Mouse (Mus musculus): ENCODE data around the gene Tnni3.
A peak's percentile ranks its signal among the peaks of the same experiment; 100 is the strongest.

The Tnni3 gene

DNA sequence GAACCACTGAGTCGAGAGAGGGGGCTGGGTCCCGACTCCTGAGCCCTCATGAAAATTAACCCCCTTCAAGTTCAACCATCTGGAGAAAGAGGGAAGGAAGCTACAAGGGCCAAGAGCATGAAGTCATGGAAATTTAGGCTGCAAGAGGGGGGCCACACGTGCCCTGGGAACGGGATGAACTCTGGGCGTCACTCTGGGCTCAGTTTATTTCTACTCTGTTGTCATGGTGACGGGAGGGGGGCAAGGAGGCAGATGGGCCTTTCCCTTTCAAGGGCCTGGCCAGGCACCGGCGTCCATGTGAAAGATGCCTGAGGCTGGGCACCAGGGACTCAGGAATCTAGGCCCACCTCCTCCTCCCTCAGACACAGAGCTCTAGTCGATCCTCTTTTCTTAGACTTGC lies 25.8 kb downstream of the Tnni3 start:
- no peak for DNase-seq (ENCODE audit: low spot score)

DNA sequence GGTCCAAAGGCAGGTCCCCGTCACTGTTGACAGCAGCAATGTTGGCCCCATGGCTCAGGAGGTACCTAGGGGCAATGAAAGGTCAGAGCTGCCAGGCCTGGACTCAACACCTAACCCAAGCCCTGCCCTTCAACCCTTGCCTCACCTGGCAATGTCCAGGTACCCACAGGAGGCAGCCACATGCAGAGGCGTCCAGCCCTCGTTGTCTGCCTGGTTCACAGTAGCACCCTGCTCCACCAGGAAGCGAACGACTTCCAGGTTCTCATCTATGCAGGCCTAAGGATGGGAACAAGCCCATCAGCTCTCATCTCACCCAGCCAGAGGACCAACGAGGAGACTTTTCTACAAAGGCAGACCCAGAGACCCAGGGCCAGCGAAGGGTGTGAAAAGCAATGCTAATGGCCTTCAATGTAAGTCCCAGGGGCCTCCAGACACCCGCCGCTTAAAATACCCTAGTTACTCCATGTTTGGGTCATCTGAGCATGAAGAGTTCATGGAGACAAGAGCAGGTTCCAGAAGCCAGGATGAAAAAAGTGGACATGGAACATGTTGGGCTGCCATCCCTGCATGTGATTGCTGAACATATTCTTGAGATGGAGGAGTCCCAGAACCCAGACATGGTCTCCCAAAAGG lies 26.6 kb downstream of the Tnni3 start:
- DNase-seq (ENCODE audit: low spot score), result no peak

DNA sequence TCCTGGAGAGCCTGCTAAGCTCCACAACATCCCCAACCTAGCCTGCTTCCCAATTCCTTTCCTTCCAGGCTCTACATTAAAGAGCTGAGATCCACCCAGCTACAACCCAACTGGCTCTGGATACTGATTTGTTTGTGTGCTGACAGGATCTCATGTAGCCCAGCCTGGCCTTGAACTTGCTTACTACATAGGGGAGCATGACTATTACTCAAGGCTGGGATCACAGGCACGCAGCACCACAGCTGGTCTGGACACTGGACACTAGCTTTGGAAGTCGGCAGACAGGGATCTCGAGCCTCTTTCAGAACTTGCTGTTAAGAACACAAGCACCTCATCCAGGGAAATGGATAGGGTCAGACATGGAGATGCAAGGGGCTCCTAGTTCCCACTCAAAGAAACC lies 27.6 kb downstream of the Tnni3 start:
- DNase-seq (ENCODE audit: low spot score), result no peak

DNA sequence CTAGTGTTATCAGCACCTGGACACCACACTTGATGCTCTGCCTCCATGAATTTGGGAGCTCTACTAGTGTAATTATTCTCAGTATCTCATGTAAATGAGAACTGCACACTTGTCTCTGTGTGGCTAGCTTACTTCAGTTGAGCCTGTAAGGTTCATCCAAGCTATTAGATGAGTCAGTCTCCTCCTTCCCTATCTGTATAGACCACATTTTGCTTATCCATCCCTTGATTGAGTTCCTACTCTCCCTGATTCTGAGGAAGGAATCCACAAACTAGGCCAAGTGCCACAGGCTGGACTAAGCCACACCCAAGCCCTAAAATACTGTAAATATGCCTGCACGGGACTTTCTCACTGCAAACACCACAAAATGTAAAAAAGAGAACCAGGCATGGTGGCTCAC lies 30.0 kb downstream of the Tnni3 start:
- no peak for DNase-seq (ENCODE audit: low spot score)

DNA sequence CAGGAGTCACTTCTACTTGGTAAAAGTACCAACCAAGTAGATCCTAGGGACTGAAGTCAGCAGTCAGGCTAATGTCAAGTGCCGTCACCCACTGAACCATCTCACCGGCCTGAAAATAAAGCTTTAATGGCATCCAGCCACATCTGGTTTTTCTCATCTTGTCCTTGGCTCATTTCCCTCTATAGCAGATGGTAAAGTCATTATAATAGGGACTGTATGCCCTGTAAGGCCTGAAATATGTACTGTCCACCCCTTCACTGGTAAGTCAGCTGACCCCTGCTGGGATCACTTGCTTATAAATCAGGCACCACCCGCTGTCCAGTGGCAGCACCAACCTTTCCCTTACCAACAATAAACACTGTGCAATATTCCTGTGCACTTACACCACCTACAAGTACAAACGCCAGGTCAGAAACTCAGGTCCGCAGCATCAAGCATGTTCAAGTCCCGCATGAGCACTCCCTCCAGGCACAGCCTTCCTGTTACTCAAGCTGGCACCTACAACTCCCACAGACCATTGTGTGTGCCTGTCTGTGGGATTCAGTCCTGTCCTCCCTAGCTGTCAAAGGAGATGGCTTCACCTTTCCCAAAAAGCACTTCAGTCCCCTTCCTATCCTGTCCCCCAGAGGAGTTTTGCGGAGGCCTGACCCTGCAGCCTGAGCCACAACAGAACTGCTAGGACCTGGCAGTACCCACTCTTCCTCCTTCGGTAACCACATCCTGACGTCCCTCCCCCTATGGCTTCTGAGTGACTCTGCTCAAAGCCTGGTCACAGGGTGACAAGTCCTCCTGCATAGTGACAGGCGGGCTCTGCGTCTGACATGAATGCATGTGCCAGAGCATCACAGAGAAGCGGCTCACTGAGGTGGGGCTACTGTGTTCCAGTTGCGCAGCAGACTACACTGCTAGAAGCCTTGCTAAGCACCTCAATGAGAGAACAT lies 31.5 kb downstream of the Tnni3 start:
- no peak for DNase-seq (ENCODE audit: low spot score)

DNA sequence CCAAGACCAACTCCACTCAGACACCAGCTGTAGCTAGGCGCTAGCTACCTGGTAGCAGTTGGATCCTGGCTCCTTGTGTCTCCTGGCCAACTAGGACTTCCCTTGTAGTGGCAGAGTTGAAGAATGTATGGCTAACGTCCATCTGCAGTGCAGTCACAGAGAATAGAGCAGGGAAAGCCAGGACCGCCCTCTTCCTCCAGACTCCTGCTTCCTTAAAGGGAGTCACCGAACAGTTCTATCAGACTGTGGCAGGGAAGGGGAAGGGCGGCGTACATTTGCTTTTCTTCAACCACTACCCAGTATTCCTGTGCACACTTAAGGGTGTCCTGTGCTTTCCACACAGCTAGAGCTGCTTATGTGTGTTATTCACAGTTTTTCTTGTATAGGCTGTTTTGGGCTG lies 32.7 kb downstream of the Tnni3 start:
- no peak for DNase-seq (ENCODE audit: low spot score)

DNA sequence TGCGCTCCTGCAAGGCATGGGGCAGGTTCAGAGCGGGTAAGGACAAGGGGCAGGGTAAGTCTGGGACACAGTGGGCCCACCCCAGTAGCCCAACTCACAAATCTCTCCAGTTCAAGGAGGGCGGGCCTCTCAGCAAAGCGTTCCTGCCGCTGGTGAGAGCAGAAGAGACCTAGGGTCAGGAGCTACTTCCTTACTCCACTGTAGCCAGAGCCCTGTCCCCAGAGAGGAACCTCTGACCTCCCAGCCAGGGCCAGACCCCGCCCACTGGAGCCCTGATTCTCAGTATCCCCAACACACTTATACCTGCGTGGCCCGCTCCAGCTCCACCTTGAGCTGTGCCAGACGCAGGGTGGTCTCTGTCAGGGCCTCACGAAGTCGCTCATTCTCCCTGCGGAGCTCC lies 41.7 kb downstream of the Tnni3 start:
- DNase-seq (ENCODE audit: low spot score), result no peak

DNA sequence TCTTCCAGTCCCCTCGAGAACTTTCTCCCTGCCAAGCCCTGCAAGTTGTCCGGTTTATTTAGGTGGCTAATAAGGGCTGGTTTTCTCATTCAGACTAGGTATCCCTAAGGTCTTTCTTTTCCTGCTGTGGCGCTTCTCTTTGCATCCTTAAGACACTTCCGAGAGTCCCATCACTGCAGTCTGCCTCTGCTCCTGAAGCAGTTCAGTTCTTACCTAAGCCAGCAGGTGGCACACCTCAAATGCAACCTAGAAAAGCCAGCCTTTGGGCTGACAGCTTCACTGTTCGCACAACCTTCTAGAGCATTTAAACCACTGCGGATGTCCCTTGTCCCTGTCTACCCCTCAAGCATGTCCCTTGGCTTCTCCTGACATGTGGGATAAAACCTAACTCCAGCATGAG lies 44.4 kb downstream of the Tnni3 start:
- DNase-seq (ENCODE audit: low spot score), result no peak

DNA sequence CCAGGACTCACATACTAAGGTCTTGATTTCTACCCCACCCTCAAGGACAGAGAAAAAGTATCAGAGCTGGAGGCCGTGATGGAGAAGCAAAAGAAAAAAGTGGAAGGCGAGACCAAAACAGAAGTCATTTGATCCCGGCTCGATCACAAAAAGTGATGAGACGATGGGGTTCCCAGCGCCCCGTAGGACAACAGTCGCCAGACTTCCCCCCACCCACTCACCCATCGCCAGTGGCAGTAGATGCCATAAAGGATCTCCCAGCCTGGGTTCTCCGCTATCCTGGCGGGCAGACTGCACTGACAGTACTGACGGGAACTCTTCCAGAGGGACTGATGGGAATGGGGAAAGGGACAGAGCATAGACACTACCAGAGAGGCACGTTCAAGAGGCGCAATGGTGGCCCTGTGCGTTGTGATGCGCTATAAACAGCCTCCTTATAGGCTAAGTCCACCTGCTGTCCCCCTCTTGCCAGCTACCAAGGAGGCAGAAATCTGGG lies 45.2 kb downstream of the Tnni3 start:
- no peak for DNase-seq (ENCODE audit: low spot score)

DNA sequence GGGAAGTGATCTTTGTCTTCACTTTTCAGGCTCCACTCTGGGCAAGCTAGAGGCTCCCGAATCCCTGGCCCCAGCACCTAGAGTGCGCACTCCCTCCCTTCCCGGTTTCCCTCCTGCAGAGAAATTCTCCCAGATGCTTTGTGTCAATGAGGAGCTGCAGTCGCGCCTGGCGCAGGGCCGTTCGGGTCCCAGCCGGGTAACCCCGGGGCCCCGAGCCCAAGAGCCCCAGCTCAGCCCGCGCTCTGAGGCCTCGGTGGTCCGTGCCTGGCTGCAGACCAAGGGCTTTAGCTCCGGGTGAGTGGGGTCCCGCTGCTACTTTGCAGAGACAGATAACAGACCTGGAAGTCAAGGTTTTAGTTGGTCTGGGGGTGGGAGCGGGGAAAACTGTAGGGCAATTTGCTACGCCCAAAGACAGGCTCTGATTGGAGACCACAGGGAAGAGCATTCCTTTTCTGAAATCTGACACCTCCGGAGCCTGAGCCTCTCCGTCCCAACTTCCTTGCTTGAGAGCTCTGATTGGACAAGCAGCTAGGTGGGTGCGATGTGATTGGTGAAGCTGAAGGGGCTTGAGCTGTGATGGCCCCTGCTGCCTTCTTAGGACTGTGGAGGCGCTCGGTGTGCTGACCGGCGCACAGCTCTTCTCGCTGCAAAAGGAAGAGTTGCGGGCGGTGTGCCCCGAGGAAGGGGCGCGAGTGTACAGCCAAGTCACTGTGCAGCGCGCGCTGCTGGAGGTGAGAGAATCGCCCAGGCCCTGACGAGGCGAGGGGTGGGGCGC lies 45.8 kb downstream of the Tnni3 start:
- no peak for DNase-seq (ENCODE audit: low spot score)

DNA sequence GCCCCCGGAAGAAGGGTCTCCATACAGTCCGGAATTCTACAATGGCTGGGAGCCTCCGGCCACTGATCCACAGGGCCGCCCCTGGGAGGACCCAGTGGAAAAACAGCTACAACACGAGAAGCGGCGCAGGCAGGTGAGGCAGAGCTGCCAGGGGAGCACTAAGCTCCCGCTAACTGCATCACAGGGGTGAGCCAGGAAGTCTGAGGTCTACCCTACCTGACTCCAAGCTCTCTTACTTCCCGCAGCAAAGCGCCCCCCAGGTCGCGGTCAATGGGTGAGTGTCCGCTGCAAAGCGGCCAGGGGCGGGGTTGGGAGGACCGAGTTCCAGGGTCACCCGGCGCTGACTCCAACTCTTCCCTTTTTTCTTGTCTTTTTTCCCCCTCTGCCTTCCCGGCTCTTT lies 50.1 kb downstream of the Tnni3 start:
- DNase-seq (ENCODE audit: low spot score), result no peak

DNA sequence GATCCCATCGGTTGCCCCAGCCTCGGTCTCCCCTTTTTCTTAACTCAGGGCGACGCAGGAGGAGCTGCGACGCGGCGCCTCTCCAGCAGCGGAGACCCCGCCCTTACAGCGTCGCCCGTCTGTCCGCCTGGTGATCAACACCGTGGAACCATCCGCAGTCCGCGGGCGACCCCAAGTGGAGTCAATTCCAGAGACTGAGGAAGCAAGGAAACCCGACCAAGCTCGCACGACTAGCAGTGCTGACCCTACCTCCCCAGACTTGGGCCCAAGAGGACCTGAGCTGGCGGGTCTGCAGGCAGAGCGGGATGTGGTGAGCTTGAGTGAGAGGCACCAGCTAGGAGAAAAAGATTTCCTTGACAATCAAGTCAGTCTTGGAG lies 52.9 kb downstream of the Tnni3 start:
- peak; percentile 55 for DNase-seq (ENCODE audit: low spot score)

DNA sequence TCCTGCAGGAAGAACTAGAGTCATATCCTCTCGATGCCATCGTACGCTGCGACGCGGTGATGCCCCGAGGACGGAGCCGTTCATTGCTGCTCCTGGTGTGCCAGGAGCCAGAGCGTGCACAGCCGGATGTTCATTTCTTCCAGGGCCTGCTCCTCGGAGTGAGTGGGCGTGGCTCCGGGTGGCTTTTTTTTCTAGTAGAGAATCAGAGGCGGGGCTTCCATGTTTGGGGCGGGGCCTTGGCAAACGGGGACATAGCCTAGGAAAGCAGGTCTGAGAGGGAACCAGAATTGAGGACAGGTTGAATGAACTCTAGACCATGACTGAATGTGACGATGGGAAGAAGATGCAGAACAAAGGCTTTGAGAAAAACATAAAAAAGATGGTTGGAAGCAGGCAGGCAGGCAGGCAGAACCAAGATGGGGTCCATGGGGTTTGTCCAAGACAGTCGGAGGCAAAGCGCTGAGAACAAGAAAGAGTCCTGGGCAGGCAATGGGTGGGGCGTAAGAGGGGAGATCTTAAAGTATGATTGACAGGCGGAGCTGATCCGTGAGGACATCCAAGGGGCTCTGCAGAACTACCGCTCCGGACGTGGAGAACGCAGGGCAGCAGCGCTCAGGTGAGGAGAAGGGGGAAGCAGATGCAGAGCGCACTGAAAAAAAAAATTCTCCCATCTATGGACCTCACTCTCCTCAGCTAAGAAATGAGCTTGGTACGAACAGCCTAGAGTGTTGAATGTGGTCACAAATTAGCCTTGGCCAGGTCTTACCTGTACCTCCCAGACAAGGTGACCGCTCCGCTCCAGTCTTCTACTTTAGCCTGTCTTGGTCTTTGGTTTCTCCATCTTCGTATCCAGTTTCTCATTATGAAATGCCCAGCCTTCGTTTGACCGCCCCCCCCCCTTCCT lies 53.5 kb downstream of the Tnni3 start:
- no peak for DNase-seq (ENCODE audit: low spot score)
